Mouse (Mus musculus): ENCODE data around the gene Olfr808. TPM values are rescaled to one million over a fixed set of nuclear protein-coding genes. Genes with fewer than 3 reads are reported as not detected.

Olfr808 gene
- polyA plus RNA-seq (2012; rRNA removed) = not detected in 2 replicates

DNA sequence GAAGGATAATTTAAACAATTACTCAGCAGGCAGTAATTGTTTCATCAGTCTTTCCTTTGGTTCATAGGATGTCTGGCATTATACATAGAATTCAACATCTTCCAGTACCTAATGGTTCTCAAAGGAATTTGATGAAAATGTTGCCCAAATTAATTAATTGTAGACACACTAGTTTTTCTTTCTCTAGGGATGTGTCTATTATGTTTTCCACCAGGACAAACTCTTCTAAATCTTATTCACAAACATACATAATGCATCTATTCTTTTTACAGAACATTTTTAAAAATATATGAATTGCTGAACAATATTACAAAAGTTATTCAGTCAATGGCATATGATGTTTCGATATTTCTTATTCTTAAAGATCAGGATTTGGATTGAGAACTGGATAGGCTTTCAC, at the start of gene Olfr808:
Gene Olfr808, plus strand, starts transcription at position 301 of the 400 bp plus-strand sequence.
- no peak for TF ChIP-seq CTCF (IDR thresholded peaks at IDR 0.05; ENCODE audit: borderline replicate concordance, insufficient read depth, low read depth, low read length)
- TF ChIP-seq POLR2A (IDR thresholded peaks at IDR 0.05; ENCODE audit: borderline replicate concordance, insufficient read depth, low read length) = no peak
- H3K4me1 ChIP-seq (ENCODE audit: control insufficient read depth, insufficient read depth, low read length) = no peaks in the 10 kb centered on the region
- no peak within 1 kb of the TSS for H3K4me3 ChIP-seq (replicated peaks; ENCODE audit: insufficient read depth, low read depth, low read length)
- no peaks in the 10 kb centered on the region for H3K27me3 ChIP-seq (ENCODE audit: control insufficient read depth, insufficient read depth, low read length)
- H3K27ac ChIP-seq (ENCODE audit: insufficient read depth, low read length) = no peak within 1 kb of the TSS
- 97% methylated on average over 1 of the region's 1 CpGs for WGBS
- no peak for DNase-seq

DNA sequence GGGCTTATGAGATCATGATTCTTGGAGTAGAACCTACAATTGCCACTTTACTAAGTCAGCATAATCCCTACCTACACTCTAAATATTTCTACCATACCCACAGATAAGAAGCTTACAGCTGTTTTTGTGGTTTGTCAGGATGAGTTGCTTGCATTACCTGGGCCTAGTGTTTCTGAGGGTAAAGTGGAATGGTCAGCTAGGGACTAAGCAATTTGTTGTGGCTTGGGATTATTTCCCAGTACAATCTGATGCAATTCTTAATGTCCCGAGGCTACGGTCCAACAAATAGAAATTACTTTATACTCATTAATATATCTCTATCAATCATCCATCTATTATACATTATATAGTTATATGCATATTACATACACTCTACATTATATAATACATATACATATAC, 36.0 kb upstream of the Olfr808 start, which contains the start of gene Olfr805:
Gene Olfr805, minus strand, starts transcription at position 101 of the 400 bp plus-strand sequence.
- Histone ChIP-seq H3K27ac (ENCODE audit: insufficient read depth, low read length) (no peak within 1 kb of the TSS), H3K4me3 (replicated peaks; ENCODE audit: insufficient read depth, low read depth, low read length) (no peak within 1 kb of the TSS), H3K27me3 (ENCODE audit: control insufficient read depth, insufficient read depth, low read length) (no peaks in the 10 kb centered on the region), H3K4me1 (ENCODE audit: control insufficient read depth, insufficient read depth, low read length) (no peaks in the 10 kb centered on the region)
- TF ChIP-seq POLR2A (IDR thresholded peaks at IDR 0.05; ENCODE audit: borderline replicate concordance, insufficient read depth, low read length) (no peak), CTCF (IDR thresholded peaks at IDR 0.05; ENCODE audit: borderline replicate concordance, insufficient read depth, low read depth, low read length) (no peak)
- 97% methylated on average over 2 of the region's 2 CpGs for WGBS
- no peak for DNase-seq

DNA sequence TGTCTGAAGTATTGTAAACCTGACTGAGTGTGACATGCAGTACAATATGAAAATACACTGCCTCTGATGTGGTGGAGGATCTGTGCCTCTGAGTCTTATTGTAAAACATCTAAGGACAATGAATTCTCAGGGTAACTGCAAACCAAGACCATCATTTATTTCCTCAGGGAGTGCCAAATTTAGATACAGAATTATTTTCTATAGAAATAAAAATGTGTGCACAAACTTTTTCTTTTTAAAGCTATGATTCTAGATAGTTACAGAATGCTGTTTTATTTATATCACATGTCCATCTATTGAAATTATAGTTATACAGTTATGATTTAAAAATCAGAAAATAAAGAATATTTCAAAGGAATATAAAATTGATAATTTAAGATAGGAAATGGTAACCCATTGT, 23.5 kb upstream of the Olfr808 start, which contains the start of gene Olfr806:
Gene Olfr806, minus strand, starts transcription at position 101 of the 400 bp plus-strand sequence.
- Histone ChIP-seq H3K27ac (ENCODE audit: insufficient read depth, low read length) (no peak within 1 kb of the TSS), H3K27me3 (ENCODE audit: control insufficient read depth, insufficient read depth, low read length) (no peaks in the 10 kb centered on the region), H3K4me3 (replicated peaks; ENCODE audit: insufficient read depth, low read depth, low read length) (no peak within 1 kb of the TSS), H3K4me1 (ENCODE audit: control insufficient read depth, insufficient read depth, low read length) (no peaks in the 10 kb centered on the region)
- TF ChIP-seq CTCF (IDR thresholded peaks at IDR 0.05; ENCODE audit: borderline replicate concordance, insufficient read depth, low read depth, low read length) (no peak), POLR2A (IDR thresholded peaks at IDR 0.05; ENCODE audit: borderline replicate concordance, insufficient read depth, low read length) (no peak)
- DNase-seq = no peak

- TF ChIP-seq POLR2A (IDR thresholded peaks at IDR 0.05; ENCODE audit: borderline replicate concordance, insufficient read depth, low read length) (no peak), CTCF (IDR thresholded peaks at IDR 0.05; ENCODE audit: borderline replicate concordance, insufficient read depth, low read depth, low read length) (no peak)
- WGBS = 83% methylated on average over 1 of the region's 1 CpGs
- Histone ChIP-seq H3K4me1 (ENCODE audit: control insufficient read depth, insufficient read depth, low read length) (no peaks in the 10 kb centered on the region), H3K27ac (ENCODE audit: insufficient read depth, low read length) (no peak within 1 kb of the TSS), H3K4me3 (replicated peaks; ENCODE audit: insufficient read depth, low read depth, low read length) (no peak within 1 kb of the TSS), H3K27me3 (ENCODE audit: control insufficient read depth, insufficient read depth, low read length) (no peaks in the 10 kb centered on the region)
- DNase-seq = no peak
Observed at GRCm38 (mm10) chr10:129757693-129758092, 7.6 kb upstream of the Olfr808 start, which contains the start of gene Olfr807. Gene Olfr807 (minus strand): TSS chr10:129757793.

- H3K4me1 ChIP-seq (ENCODE audit: control insufficient read depth, insufficient read depth, low read length) = no peaks in the 10 kb centered on the region
- H3K4me3 ChIP-seq (replicated peaks; ENCODE audit: insufficient read depth, low read depth, low read length) = no peak within 1 kb of the TSS
- no peaks in the 10 kb centered on the region for H3K27me3 ChIP-seq (ENCODE audit: control insufficient read depth, insufficient read depth, low read length)
- TF ChIP-seq POLR2A (IDR thresholded peaks at IDR 0.05; ENCODE audit: borderline replicate concordance, insufficient read depth, low read length) = no peak
- TF ChIP-seq CTCF (IDR thresholded peaks at IDR 0.05; ENCODE audit: borderline replicate concordance, insufficient read depth, low read depth, low read length) = no peak
- DNase-seq = no peak
- no peak within 1 kb of the TSS for H3K27ac ChIP-seq (ENCODE audit: insufficient read depth, low read length)
Observed at GRCm38 (mm10) chr10:129774338-129774737, 9.1 kb downstream of the Olfr808 start, which contains the start of gene Olfr809. Gene Olfr809 (plus strand): TSS chr10:129774638.

- TF ChIP-seq CTCF (IDR thresholded peaks at IDR 0.05; ENCODE audit: borderline replicate concordance, insufficient read depth, low read depth, low read length) (no peak), POLR2A (IDR thresholded peaks at IDR 0.05; ENCODE audit: borderline replicate concordance, insufficient read depth, low read length) (no peak)
- H3K27ac ChIP-seq (ENCODE audit: insufficient read depth, low read length) = no peak overlapping the region
- no peak overlapping the region for H3K4me3 ChIP-seq (replicated peaks; ENCODE audit: insufficient read depth, low read depth, low read length)
- no peaks in the 10 kb centered on the region for H3K4me1 ChIP-seq (ENCODE audit: control insufficient read depth, insufficient read depth, low read length)
- DNase-seq = no peak
- H3K27me3 ChIP-seq (ENCODE audit: control insufficient read depth, insufficient read depth, low read length) = no peaks in the 10 kb centered on the region
Observed at GRCm38 (mm10) chr10:129778123-129778522, 12.8 kb downstream of the Olfr808 start.

- Histone ChIP-seq H3K4me3 (replicated peaks; ENCODE audit: insufficient read depth, low read depth, low read length) (no peak within 1 kb of the TSS), H3K27ac (ENCODE audit: insufficient read depth, low read length) (no peak within 1 kb of the TSS), H3K4me1 (ENCODE audit: control insufficient read depth, insufficient read depth, low read length) (no peaks in the 10 kb centered on the region), H3K27me3 (ENCODE audit: control insufficient read depth, insufficient read depth, low read length) (no peaks in the 10 kb centered on the region)
- TF ChIP-seq CTCF (IDR thresholded peaks at IDR 0.05; ENCODE audit: borderline replicate concordance, insufficient read depth, low read depth, low read length) = no peak
- no peak for TF ChIP-seq POLR2A (IDR thresholded peaks at IDR 0.05; ENCODE audit: borderline replicate concordance, insufficient read depth, low read length)
- DNase-seq = no peak
Observed at GRCm38 (mm10) chr10:129794817-129795216, 29.5 kb downstream of the Olfr808 start, which contains the start of gene Olfr810. Gene Olfr810 (minus strand): TSS chr10:129794917.

GRCm38 (mm10) chr10:129804296-129804695, 39.0 kb downstream of the Olfr808 start, which contains the start of gene Olfr811:
Gene Olfr811 (minus strand): TSS chr10:129804396.
- no peak for DNase-seq

More at GRCm38 (mm10) chr10:129804296-129804695, 39.0 kb downstream of the Olfr808 start, which contains the start of gene Olfr811:
- H3K4me1 ChIP-seq (ENCODE audit: control insufficient read depth, insufficient read depth, low read length) = no peaks in the 10 kb centered on the region
- no peak for TF ChIP-seq POLR2A (IDR thresholded peaks at IDR 0.05; ENCODE audit: borderline replicate concordance, insufficient read depth, low read length)
- TF ChIP-seq CTCF (IDR thresholded peaks at IDR 0.05; ENCODE audit: borderline replicate concordance, insufficient read depth, low read depth, low read length) = no peak
- no peak within 1 kb of the TSS for H3K4me3 ChIP-seq (replicated peaks; ENCODE audit: insufficient read depth, low read depth, low read length)
- H3K27me3 ChIP-seq (ENCODE audit: control insufficient read depth, insufficient read depth, low read length) = no peaks in the 10 kb centered on the region
- H3K27ac ChIP-seq (ENCODE audit: insufficient read depth, low read length) = no peak within 1 kb of the TSS
- 82% methylated on average over 4 of the region's 4 CpGs for WGBS

Other genes with a start within 250 kb of the Olfr808 start
- not detected in 2 replicates for gene Olfr791, start 243.7 kb upstream of the Olfr808 start, polyA plus RNA-seq (2012; rRNA removed)
- not detected in 2 replicates for gene Olfr792, start 226.3 kb upstream of the Olfr808 start, polyA plus RNA-seq (2012; rRNA removed)
- gene Olfr794, start 197.8 kb upstream of the Olfr808 start, polyA plus RNA-seq (2012; rRNA removed) = not detected in 2 replicates
- gene Olfr796, start 152.9 kb upstream of the Olfr808 start, polyA plus RNA-seq (2012; rRNA removed) = not detected in 2 replicates
- not detected in 2 replicates for gene Olfr798, start 137.5 kb upstream of the Olfr808 start, polyA plus RNA-seq (2012; rRNA removed)
- not detected in 2 replicates for gene Olfr799, start 128.0 kb upstream of the Olfr808 start, polyA plus RNA-seq (2012; rRNA removed)
- not detected in 2 replicates for gene Olfr800, start 107.8 kb upstream of the Olfr808 start, polyA plus RNA-seq (2012; rRNA removed)
- gene Olfr801, start 91.6 kb upstream of the Olfr808 start, polyA plus RNA-seq (2012; rRNA removed) = not detected in 2 replicates
- not detected in 2 replicates for gene Olfr802, start 77.3 kb upstream of the Olfr808 start, polyA plus RNA-seq (2012; rRNA removed)
- gene Olfr803, start 71.2 kb upstream of the Olfr808 start, polyA plus RNA-seq (2012; rRNA removed) = not detected in 2 replicates
- gene Olfr804, start 62.3 kb upstream of the Olfr808 start, polyA plus RNA-seq (2012; rRNA removed) = not detected in 2 replicates
- gene Olfr805, start 36.1 kb upstream of the Olfr808 start, polyA plus RNA-seq (2012; rRNA removed) = not detected in 2 replicates
- not detected in 2 replicates for gene Olfr806, start 23.6 kb upstream of the Olfr808 start, polyA plus RNA-seq (2012; rRNA removed)
- not detected in 2 replicates for gene Olfr807, start 7.7 kb upstream of the Olfr808 start, polyA plus RNA-seq (2012; rRNA removed)
- not detected in 2 replicates for gene Olfr809, start 9.2 kb downstream of the Olfr808 start, polyA plus RNA-seq (2012; rRNA removed)
- gene Olfr810, start 29.4 kb downstream of the Olfr808 start, polyA plus RNA-seq (2012; rRNA removed) = not detected in 2 replicates
- gene Olfr811, start 38.9 kb downstream of the Olfr808 start, polyA plus RNA-seq (2012; rRNA removed) = not detected in 2 replicates
- gene Olfr812, start 80.6 kb downstream of the Olfr808 start, polyA plus RNA-seq (2012; rRNA removed) = not detected in 2 replicates
- gene Olfr813, start 89.9 kb downstream of the Olfr808 start, polyA plus RNA-seq (2012; rRNA removed) = not detected in 2 replicates
- gene Olfr814, start 114.4 kb downstream of the Olfr808 start, polyA plus RNA-seq (2012; rRNA removed) = not detected in 2 replicates
- not detected in 2 replicates for gene Olfr815, start 140.4 kb downstream of the Olfr808 start, polyA plus RNA-seq (2012; rRNA removed)
- not detected in 2 replicates for gene Olfr816, start 150.1 kb downstream of the Olfr808 start, polyA plus RNA-seq (2012; rRNA removed)
- not detected in 2 replicates for gene Olfr818, start 183.6 kb downstream of the Olfr808 start, polyA plus RNA-seq (2012; rRNA removed)
- not detected in 2 replicates for gene Olfr819, start 201.8 kb downstream of the Olfr808 start, polyA plus RNA-seq (2012; rRNA removed)
- gene Olfr247, start 210.7 kb downstream of the Olfr808 start, polyA plus RNA-seq (2012; rRNA removed) = not detected in 2 replicates
- gene Gm10310, start 219.6 kb downstream of the Olfr808 start, polyA plus RNA-seq (2012; rRNA removed) = not detected in 2 replicates
- gene Olfr820, start 247.1 kb downstream of the Olfr808 start, polyA plus RNA-seq (2012; rRNA removed) = not detected in 2 replicates

All from cerebellum, adult 2 months (tissue).